Mouse (Mus musculus) cerebellum, postnatal 4 days (tissue): ENCODE measurements around the gene Adamts3.

ENCODE experiments used
- DNase-seq, 2 experiments: peaks; one replicate each; pipeline ENCODE4 v3.0.0; 2022; ENCODE audit warnings: low spot score in 2 of 2, mixed read lengths in 1 of 2

Gene Adamts3

DNA sequence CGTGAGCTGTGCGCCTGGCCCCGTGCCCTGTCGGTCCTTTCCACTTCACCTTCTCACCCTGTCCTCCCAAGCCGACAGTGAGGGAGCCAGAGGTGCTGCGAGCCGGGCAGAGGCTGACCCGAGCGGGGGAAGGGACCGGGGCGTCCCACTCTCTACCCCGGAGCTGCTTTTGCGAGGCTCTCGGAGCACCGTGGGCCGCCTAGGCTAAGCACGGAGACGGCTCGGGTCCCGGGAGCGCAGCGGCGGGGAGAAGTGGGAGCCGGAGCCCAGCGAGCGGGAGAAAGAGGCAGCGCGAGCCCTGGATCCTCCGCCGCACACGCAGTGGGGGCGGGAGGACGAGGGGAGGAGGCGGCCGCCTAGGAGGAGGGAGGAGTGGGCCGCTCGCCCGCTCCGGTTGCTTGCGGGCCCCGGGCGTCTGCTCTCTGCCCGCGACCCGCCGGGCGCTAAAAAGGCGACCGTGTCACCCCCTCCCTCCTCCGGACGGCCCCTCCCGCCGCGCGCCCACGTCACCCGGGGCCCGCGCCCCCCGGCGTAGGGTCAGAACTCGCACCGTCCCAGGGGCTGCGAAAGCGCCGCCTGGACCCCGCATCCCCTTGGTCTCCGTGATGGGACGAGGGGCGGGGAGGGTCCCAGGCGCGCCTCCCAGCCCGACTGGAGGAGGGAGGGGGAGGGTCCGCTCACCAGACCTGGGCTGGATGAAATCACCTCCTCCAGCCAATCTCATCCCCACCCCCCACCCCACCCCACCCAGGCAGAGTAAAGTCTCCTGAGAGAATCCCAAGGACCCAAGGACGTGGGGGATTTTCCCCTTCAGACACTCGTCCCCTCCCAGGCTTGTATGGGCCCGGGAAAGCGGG is at the start of gene Adamts3:
Gene Adamts3 (minus strand): TSS at position 284 of the 857 bp plus-strand sequence.
- peak; percentile 39 to 42 for DNase-seq

DNA sequence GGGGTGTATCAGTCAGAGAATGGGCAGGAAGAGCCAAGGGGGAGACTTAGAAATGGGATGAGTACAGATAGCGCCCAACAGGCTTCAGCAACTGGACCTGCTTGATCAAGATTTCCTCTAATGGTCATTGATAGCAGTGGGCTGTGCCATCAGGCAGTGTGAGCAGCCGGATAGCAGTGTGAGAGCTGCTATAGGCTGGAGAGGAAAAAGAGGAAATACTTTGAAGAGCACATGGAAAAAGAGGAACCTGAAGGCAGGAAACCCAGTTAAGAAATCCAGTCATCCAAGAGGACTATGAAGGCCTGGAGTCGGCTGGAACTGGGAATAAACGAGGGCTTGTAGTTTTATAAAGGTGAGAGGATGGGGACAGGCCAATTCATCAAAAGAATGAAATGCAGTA is 48.4 kb upstream of the Adamts3 start:
- no peak for DNase-seq

DNA sequence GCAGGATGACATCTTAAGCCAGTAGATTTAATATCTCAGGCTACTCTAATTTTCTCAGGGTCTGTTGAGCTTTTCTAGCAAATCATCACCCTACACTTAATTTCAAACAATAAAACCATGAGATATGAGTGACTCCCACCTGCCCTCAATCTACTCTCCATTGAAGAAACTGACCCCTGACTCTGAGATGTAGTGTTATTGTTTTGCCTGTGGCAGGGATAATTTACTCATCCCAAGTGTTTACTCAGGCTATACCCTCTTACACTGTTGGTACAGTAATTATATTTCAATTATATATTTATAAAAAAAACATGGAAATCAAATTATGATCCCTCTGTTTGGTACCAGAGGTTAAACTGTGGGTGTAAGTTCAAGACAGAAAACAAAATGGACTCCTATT is 29.2 kb upstream of the Adamts3 start:
- DNase-seq = no peak

DNA sequence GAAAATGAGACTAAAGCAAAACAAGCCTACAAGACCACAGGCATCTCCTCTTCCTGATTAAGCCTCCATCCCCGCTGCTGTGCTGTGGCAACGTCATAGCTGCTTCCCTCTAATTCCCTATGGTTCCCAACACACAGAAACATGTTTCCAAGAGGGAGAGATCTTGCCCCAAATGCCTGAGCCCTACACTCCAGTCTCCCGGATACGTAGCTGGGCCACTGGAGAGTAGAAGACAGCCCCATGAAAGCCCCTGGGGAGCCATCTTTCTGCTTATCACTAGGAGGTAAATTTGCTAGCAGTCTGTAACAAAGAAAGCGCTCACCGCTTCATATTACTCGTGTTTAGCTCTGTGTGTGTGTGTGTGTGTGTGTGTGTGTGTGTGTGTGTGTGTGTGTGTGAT is 28.8 kb upstream of the Adamts3 start:
- peak in 1 of 2 experiments; percentile 2 for DNase-seq

DNA sequence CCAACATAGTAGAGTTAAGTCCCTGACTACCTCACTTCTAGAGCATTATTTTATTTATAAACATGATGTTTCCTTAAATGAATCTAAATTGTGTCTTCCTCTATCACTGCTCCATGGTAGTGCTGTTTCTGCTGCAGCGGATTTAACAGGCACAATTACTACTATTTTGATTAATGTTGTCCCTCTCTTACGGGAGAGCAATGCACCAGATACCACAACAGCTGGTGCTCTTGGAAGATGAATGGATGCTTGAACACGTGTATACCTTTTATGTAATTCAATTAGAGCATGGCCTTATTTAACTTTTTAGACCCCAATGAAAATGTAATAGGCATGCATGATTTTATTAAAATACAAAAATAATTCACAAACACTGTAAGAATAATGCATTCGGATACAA is 28.4 kb upstream of the Adamts3 start:
- DNase-seq = no peak

DNA sequence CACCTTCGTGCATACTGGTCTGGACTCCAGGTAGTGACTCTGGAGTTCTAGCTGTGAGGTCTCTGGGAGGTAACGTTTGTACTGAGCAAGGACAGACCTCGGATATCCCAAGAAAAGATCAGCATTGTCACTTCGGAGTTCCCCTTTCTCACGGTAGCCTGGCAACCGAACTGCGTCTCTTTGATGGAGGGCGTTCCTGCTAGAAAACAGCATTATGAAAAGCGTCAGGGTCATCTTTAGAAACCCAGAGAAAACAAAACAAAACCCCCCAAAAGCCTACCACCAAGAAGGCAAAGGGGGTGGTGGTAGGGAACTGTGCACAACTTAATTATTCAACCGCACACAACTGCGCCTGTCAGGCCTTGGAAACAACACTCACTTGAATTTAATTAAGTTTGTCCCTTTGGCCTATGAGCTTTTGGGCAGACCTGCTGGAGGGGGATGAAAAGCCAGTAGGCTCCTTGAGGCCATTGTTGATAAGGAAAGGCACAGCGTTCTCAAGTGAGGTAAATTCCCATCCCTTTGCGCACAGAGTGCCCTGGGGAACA is 23.8 kb upstream of the Adamts3 start:
- no peak for DNase-seq

DNA sequence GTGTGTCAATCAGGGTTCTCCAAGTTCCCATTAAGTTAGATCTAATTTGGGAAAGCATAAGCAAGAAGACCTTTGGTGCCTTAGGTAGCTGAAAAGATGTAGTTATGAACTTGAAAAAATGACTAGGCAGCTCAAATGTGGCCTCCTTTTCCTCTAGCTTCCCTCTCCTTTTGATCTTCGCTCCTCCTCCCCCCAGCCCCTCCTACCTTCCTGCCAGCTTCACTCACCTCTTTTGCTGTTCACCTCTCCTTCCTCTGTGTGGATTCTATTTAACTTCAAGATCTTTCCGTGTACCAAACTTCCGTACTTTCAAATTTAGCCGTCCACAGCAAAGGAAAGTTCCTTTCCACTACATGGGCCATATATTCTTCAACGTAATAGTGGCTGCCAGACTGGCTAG is 17.9 kb upstream of the Adamts3 start:
- DNase-seq = no peak

DNA sequence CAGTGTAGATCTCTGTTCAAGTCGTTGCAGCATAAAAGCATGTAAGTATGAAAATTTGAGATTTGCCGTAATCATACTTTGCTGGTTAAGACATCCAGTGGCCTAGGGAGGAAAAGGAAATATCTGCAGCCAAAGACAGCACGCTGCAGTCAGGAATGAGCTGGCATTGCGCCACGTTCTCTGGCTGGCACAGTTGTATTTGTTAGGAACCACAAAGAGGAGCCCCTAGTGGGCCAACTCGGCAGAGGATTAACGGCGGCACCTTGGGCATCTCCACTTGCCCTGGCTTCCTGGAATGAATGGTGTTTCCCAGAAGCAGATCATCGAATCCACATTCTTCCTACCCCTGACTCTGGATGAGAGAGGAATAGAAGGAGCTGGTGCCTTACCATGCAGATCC is 14.4 kb upstream of the Adamts3 start:
- peak; percentile 38 to 75 for DNase-seq

DNA sequence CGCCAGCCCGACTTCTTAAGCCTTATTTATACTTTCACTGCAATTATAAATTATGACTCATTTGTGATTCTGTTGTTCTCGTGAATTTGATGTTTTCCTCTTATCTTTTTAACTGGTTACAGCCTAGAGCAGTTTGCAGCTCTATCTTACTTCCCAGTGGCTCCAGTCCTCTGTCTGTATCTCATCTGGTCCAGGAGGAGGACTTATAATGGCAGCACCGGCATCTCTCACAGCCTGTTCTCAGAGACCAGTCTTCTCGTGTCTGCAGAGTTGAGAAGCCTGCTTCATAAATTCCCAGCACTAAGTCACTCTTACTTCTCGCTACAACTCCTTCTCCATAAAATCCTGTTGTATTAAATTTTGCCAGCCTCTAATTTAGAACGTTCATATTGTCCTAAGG is 12.4 kb upstream of the Adamts3 start:
- DNase-seq = no peak

DNA sequence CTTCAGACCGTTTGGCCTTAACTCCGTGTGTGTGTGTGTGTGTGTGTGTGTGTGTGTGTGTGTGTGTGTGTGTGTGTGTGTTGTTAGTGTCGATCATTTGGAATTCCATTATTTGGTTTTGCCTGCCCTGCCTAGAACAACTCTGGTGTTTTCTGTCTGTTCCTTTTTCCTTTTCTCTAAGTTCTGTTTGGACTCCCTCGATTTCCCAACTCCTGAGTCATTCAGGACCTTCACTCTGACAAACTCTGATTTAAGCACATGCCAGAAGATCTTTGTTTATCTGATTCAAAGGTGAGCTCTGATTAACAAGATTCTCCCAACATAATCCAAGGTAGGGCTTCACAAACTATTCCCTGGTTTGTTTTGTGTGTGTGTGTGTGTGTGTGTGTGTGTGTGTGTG is 1.9 kb upstream of the Adamts3 start:
- no peak for DNase-seq

DNA sequence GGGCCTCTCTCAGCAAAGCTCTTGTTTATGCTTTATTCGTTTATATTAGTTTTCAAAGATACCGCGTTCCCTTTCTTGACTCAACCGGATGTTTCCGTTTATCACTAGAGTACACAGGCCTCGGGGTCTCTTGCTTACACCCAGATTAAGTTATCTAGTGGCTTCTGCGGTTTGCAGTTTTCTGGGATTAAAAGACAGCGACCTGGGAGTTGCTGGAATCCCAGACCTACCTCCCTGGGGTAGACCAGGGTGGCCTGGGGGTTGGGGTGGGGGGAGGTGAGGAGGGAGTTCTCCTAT is 722 bp upstream of the Adamts3 start:
- no peak for DNase-seq

DNA sequence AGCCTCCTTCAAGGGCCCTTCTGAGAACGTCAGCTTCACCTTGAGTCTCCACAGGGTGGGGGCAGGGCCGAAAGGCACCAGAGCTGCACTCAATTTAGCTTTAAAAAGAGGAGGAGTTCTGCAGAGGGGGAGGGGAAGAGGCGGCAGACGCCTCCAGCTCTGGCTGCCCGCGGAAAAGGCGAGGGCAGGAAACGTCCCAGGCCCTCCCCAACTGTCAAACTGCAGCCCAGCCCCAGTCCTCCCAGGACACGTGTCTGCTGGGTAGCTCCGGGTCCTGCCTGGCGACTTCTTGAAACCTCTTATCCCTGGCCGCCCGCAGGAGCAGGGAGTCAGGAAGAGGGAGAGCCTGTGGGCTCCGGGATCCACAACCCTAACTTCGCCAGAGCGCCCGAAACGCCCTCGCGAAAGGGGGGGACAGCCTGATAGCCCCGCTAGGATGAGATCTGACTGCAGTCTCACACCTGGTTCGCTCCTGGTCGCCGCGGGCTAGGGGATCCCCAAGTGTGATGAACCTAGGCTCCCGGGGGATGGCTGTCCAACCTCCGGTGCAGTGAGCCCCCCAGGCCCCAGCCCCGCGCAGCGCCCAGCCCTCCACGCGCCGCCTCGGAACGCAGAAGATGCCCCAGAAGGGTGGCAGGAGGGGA is 921 bp downstream of the Adamts3 start:
- peak in 1 of 2 experiments; percentile 25 for DNase-seq

DNA sequence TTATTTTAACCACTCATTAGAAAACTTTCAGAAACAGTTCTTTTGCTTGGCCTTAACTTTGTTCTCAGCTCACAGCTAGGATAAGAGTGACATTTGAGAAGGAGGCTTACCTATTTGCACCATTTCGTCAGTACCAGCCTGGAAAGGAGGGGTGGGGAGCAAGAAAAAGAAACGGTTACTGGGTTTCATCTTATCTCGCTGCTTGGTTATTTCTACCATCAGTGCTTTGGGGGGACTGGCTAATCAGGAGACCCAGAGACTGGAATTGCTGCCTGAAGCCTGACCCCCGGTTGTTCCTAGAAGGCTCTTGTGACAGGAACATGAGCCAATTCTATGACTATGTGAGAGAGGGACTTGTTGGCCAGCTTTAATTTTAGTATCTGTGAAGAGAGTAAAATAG is 1.7 kb downstream of the Adamts3 start:
- DNase-seq = no peak

DNA sequence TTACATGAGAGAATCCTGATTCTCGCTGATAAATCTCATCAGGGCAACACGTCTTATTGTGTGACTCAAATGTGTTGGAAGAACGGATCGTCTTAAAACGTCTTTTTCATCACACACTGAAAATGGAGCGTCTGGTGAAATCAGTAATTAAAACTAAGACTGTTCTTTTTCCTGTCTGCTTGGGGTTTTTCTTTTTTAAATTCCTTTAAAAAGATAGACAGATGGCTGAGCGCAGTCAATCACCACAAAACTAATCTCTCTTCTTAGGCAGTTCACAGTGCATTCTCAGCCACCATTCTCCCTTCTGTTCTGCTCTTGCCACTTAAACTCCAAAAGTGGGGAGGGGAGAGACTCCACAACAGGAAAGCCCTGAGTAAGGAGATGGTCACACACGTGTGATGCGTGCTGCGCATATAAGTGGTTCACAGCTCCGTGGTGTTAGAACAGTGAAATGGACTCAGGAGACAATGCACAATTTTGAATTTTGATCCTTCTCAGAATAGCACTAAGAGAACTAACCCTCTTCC is 4.2 kb downstream of the Adamts3 start:
- no peak for DNase-seq

DNA sequence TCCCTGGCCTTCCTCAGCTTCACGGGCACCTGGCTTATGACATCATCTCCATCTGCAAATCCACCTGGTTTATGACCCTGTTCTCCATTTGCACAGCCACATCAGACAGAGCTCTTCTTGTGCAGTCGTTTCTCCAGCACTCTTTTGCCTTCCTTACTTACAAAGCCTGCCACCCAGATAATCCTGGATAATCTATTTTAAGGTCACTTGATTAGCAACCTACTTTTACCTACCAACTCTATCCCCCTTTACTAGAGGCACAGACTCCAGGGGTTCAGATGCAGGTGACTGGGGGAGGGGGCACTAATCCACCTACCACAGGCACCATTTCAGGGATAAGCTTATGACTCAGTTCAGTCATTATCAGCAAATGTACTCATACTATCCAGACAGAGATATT is 10.5 kb downstream of the Adamts3 start:
- no peak for DNase-seq

DNA sequence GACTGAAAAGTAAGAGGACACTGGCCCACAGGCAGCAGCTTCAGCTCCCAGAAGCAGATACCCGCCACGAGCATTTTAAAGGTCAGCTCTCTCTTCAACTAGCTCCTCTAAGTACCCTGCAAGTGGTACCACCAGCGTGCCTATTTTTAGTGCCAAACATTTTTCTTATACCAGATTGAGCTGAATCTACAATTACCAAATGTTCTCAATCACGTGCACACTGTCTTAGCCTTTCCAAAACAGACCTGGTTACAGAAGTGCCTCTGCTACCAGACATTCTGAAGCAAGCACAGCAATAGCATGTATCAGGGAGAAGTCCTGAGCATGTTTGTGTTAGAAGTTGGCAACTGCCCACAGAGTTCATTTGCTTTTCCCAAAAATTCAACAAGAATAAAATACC is 23.5 kb downstream of the Adamts3 start:
- DNase-seq = no peak

DNA sequence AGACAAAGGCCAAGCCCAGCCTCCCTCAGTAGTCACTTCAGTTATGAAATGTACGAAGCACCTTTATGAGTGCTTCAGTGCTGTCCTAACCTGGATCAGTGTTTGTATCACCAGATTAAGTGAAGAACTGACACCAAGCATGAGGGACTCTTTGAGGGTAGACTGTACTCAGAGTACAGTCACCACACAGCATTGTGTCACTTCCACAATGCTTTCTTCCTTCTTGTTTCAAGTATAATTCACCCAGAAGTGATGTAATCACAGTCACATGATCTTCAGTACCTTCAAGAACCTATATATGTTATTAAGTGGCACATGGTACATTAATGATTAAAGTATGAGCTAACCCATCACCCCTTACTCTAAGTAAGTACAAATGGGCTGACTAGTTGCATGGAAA is 24.3 kb downstream of the Adamts3 start:
- no peak for DNase-seq

DNA sequence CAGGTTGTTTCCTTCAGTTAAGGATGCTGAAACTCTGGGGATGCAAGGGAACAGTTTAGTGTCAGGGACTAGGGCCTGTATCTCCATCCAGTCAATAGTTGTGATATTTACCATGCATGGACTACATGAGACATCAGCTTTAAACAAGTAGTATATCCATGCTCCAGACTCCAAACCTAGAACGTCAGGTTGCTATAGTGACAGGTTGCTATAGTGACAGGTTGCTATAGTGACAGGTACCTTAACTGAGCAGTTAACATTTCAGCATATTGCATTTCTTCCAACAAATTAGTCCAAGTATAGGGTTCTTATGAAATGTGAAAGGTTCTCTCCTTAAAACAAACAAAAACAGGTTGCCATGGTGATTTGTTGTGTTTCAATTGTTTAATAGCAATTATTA is 36.6 kb downstream of the Adamts3 start:
- no peak for DNase-seq

DNA sequence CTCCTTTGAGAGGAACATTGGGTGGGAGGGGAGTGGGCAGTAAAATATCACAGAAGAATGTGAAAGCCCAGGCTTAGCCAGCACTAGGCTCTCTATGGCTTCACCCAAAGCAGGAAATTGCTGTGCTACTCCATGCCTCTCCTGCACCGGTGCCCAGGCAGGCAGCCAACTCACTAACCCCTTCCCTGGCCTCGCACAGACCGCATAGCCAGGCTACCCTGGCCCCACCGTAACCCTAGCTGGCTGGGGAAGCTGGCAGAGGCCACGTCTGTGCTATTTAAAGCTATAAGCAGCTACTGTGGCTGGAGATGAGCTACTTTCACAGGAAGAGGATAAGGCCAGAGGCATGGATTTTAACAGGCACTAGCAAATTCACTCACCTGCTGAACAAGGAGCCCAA is 38.8 kb downstream of the Adamts3 start:
- DNase-seq = peak; percentile 26 to 42

DNA sequence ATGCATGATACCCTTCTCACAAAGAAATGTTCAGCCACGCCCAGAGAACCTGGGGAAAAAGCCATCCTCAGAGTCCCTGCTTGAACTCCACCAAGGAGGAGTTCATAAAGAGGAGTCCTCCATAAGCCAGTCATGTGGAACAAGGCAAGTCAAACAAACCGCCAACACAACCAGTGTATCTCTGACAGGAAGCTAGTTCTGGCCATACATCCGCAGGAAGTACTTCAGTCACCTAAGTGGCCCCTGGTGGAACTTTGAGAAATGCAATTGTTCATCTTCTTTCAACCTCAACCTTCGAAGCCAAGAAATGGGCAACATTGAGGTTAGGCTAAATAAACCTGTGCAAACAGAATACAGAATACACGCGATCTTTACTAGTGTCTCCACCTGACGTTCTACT is 39.7 kb downstream of the Adamts3 start:
- no peak for DNase-seq

DNA sequence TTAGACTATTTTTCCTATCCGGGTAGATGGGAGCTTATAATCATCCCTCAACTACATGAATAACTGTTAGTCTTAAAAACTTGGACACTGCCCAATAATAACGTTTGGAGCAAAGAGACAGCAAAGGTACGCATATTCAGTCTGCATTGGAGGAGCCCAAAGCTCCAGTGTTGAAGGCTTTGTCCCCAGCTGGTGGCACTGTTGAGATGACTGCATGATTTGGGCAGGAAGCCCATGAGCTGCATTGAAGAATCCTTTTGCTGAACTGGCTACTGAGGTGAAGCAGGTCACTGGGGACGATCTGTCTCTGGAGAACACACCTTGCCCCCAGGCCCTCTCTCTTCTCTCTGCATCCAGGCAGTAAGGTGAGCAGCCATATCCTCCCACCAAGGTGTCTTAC is 43.5 kb downstream of the Adamts3 start:
- DNase-seq = no peak

DNA sequence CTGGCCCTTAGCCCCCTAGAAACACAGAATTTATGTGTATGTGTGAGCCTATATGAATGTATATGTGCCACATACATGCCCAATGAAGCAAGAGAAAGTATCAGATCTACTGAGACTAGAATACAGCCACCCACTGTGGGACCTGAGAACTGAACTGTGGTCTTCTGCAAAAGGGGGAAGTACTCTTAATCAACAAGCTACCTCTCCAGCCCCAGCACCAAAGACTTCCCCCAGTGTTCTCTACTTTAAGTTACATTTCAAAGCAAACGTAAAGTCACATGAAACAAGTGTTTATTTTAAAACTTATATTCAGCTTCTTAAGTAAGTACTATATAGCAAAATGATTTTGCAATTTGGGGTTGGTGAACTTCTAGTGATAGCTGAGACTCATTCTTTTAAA is 62.0 kb downstream of the Adamts3 start:
- DNase-seq = no peak

DNA sequence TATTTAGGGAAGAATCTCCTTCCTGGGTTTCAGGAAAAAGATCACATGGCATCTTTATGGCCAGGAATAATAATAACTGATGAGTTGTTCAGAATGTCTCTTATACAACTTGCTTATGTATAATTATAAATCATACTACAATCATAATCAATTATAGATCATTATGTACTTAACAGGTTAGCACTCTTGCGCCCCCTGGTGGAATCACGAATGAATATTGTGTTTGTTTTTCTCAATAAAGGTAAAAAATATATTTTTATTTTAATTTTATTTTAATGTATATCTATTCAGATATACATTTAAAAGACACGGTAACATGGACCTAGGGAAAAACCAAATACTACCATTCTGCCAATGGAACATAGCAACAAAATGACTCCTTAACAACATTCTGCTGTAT is 63.6 kb downstream of the Adamts3 start:
- peak in 1 of 2 experiments; percentile 9 for DNase-seq
